Mouse (Mus musculus): ENCODE data around the gene Nek2. TPM values are rescaled to one million over a fixed set of nuclear protein-coding genes. Genes with fewer than 3 reads are reported as not detected.

The Nek2 gene
- total RNA-seq, 2 experiments from 2014 or later: 1.3 to 1.6 TPM

DNA sequence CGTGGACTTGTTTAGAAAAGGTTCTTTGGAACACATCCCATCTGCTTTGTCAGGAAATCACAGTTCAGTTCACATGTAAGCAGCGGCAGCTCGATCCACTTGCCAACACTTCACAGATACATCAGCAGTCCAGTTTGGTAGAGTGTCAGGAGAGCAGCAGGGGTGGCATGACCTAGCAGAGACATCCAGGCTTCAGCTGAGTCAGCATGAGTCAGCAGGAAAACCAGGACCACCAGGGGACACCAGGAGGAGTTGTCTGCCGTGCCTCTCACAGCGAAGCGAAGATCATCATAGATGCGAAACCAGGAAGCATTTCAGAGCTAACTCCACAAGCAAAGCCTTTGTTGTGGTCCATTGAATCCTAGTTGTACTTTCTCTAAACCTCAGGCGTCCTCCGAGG is 32.2 kb downstream of the Nek2 start:
- intact Hi-C loops (cut with DNase I): no loop called here
- no peak for DNase-seq (ENCODE audit: low spot score in 2 of 2)

GRCm38 (mm10) chr1:191854716-191855115 is 33.5 kb downstream of the Nek2 start:
- no peak for DNase-seq (ENCODE audit: low spot score in 2 of 2)
- intact Hi-C loops (cut with DNase I): no loop called here

DNA sequence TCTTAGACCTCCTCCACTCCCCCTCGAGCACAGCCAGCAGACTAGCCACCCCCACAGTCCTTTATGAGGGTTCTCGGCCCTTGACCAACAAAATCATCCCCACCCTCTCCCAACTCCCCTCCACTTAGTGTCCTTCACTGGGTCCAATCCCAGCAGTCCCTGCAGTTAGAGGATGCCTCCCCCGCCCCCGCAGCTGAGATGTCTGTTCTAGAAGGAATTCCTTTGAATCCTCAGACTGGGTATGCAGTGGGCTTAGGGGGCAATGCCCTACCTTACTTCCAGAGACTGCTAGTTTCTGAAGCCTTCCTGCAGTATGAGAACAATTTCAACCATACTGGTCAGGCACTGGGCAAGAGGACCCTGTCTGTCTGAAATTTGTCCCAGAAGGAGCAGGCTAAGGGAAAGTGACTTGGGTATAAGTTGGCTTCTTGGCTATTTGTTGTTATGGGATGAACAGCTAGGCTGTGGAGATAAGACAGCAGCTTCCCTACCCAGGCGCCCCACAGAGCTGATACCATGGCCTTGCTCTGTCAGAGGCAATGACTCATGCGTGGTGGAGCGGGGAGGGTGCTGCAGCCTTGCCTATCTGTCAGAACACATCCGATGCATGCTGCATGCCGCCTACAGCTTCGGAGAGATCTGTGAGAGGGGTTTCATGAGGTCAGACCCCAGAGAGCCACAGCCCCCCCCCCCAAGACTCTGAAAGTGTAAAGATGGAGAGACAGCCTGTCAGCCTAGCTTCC is 34.1 kb downstream of the Nek2 start:
- intact Hi-C loops (cut with DNase I): no loop called here
- no peak for DNase-seq (ENCODE audit: low spot score in 2 of 2)

GRCm38 (mm10) chr1:191856886-191857651 is 35.8 kb downstream of the Nek2 start:
- no peak for DNase-seq (ENCODE audit: low spot score in 2 of 2)
- intact Hi-C loops (cut with DNase I): no loop called here

GRCm38 (mm10) chr1:191858136-191858535 is 36.9 kb downstream of the Nek2 start:
- no peak for DNase-seq (ENCODE audit: low spot score in 2 of 2)
- intact Hi-C loops (cut with DNase I): no loop called here

DNA sequence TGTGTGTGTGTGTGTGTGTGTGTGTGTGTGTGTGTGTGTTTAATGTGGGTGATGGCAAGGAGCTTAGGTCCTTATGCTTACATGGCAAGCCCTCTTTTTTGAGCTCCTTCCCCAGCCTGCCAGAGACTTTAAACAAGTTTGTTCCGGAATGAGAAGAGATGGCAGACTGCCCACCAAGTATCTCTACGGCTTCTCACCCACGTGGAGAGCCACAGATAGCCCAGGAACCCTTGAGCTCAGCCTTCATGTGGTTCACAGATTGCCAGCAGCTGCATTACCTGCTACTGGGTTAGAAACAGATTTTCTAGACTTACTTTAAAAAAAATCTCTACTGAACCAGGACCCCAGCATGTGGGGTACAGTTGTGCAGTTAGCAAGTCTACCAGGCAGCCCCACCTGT is 38.6 kb downstream of the Nek2 start:
- peak; percentile 24 to 35 for DNase-seq (ENCODE audit: low spot score in 2 of 2)
- intact Hi-C loops (cut with DNase I): no loop called here

DNA sequence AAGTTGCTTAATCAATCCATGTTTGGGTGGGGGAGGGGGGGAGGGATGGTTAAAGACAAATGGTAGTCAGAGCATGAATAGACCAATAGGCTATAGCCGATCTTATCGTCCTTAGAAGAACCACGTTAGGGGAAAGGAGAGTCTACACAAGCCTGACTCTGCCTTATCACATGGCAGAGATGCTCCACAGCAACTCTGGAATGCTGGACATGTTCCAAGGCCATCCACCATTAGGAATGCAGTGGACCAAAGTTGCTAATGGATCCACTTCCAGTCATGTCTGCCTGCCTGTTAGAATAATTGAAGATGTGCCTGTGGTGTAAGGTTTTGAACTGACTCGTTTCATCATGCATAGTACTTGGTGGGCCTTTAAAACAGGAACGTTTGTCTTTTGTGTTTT is 40.0 kb downstream of the Nek2 start:
- no peak for DNase-seq (ENCODE audit: low spot score in 2 of 2)
- intact Hi-C loops (cut with DNase I): no loop called here

GRCm38 (mm10) chr1:191863833-191864550 is 42.7 kb downstream of the Nek2 start:
- intact Hi-C loops (cut with DNase I): no loop called here
- no peak for DNase-seq (ENCODE audit: low spot score in 2 of 2)

GRCm38 (mm10) chr1:191864551-191865027 is 43.3 kb downstream of the Nek2 start:
- intact Hi-C loops (cut with DNase I): no loop called here
- no peak for DNase-seq (ENCODE audit: low spot score in 2 of 2)

DNA sequence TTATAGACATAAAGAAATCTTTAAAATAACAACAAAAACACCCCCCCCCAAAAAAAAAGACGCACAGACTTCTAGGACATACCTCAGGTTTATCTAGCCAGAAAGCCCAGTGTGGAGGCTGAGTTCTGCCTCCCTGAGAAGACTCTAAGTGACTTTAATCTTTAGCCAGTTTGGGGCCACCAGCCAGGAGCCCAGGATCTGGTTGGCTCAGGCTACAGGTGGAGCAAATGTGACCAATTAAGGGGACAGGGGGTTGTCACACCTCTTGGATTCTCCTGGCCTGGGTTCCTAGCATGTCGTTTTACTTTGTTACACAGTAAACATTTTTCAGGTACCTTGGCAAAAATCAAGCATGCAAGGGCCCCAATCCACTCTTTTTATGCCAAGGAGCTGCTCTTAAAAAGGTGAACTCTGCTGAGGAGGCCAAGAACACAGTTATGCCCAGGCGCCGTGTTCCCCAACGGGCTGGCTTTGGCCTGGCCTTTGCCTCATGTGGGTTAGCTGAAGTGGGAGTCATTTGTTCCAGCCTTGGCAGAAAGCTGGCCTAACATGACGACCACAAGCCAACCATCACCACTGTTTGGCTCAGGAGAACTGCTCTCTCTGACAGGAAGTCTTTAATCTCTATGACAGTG is 50.9 kb downstream of the Nek2 start:
- DNase-seq (ENCODE audit: low spot score in 2 of 2): no peak
- intact Hi-C loops (cut with DNase I): no loop called here

GRCm38 (mm10) chr1:191875006-191875405 is 53.8 kb downstream of the Nek2 start:
- no peak for DNase-seq (ENCODE audit: low spot score in 2 of 2)
- intact Hi-C loops (cut with DNase I): no loop called here

- intact Hi-C loops (cut with DNase I): no loop called here
- DNase-seq (ENCODE audit: low spot score in 2 of 2): no peak
These were observed 54.5 kb downstream of the Nek2 start for GRCm38 (mm10) chr1:191875683-191876305.

- no peak for DNase-seq (ENCODE audit: low spot score in 2 of 2)
- intact Hi-C loops (cut with DNase I): no loop called here
These were observed 56.4 kb downstream of the Nek2 start for GRCm38 (mm10) chr1:191877681-191878080.

GRCm38 (mm10) chr1:191878518-191878921 is 57.3 kb downstream of the Nek2 start:
- intact Hi-C loops (cut with DNase I): no loop called here
- DNase-seq (ENCODE audit: low spot score in 2 of 2): no peak

DNA sequence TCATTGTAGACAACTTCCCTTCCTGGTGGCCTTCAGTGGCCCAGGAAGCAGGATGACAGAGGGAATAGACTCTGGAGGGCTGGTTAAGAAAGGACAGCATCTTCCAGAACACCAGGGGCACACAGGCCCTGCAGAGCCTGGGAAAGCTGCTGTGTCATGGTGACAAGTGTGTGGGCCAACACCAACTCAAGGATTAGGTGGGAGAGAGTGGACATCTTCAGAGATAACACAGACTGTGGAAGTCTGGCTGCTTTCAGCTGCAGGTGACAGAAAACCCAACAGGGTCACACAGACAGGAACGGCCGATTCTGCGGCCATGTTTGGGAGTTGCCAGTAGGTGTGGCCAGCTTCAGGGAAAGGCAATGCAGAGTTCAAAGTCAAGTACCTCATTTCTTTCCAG is 59.0 kb downstream of the Nek2 start:
- DNase-seq (ENCODE audit: low spot score in 2 of 2): no peak
- intact Hi-C loops (cut with DNase I): no loop called here

DNA sequence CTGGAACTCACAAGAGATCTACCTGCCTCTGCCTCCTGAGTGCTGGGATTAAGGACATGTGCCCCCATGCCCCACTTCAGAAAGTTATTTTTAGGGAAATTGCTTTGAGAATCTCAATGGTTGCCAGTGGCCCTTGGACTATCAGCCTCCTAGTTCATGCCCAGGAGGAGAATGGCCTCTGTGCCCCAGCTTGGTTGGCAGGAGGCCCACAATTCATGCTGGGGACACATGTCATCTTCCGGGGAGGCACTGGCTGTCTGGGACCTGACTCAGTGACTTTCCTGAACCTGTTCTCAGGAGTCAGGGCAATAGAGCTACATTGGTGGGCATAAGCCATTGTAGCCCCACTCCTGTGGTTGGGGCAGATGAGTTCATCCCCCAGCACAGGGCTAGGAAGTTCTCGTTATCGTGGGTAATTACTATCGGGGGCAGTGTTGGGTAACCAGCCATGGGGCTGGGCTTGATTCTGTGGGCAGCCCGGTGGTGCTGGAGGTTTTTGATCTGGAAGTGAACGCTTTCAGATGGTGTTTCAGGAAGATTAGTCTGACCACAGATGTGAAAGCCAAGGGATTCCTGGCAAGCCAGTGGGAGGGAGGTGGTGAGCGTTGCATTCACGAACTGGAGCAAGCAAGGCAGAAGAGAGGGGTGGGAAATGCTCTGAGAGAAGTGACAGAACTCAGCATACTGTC is 59.8 kb downstream of the Nek2 start:
- DNase-seq (ENCODE audit: low spot score in 2 of 2): no peak
- intact Hi-C loops (cut with DNase I): no loop called here

- DNase-seq (ENCODE audit: low spot score in 2 of 2): no peak
- intact Hi-C loops (cut with DNase I): no loop called here
These were observed 60.4 kb downstream of the Nek2 start for GRCm38 (mm10) chr1:191881663-191882062.
